Mouse (Mus musculus): ENCODE measurements around the gene Rpn2.

Rpn2 gene

GRCm38 (mm10) chr2:157349121-157349778 is 70.4 kb downstream of the Rpn2 start:
- DNase-seq (ENCODE audit: low read depth, low spot score): no peak

GRCm38 (mm10) chr2:157353183-157353582 is 74.4 kb downstream of the Rpn2 start:
- no peak for DNase-seq (ENCODE audit: low read depth, low spot score)

GRCm38 (mm10) chr2:157354106-157354505 is 75.3 kb downstream of the Rpn2 start:
- no peak for DNase-seq (ENCODE audit: low read depth, low spot score)

- no peak for DNase-seq (ENCODE audit: low read depth, low spot score)
Observed at GRCm38 (mm10) chr2:157360028-157360427, 81.2 kb downstream of the Rpn2 start.

- DNase-seq (ENCODE audit: low read depth, low spot score): peak; percentile 34
Observed at GRCm38 (mm10) chr2:157363031-157363430, 84.2 kb downstream of the Rpn2 start.

GRCm38 (mm10) chr2:157366762-157367161 is 87.9 kb downstream of the Rpn2 start:
- DNase-seq (ENCODE audit: low read depth, low spot score): no peak

GRCm38 (mm10) chr2:157367184-157367893 is 88.5 kb downstream of the Rpn2 start, which contains the start of gene Manbal:
TSS of gene Manbal (plus strand) at chr2:157367594.
- DNase-seq (ENCODE audit: low read depth, low spot score): peak; percentile 82

GRCm38 (mm10) chr2:157367991-157368390 is 89.2 kb downstream of the Rpn2 start:
- no peak for DNase-seq (ENCODE audit: low read depth, low spot score)

- no peak for DNase-seq (ENCODE audit: low read depth, low spot score)
Observed at GRCm38 (mm10) chr2:157371696-157372095, 92.9 kb downstream of the Rpn2 start.

GRCm38 (mm10) chr2:157373681-157374080 is 94.9 kb downstream of the Rpn2 start:
- peak; percentile 39 for DNase-seq (ENCODE audit: low read depth, low spot score)

GRCm38 (mm10) chr2:157375051-157375450 is 96.2 kb downstream of the Rpn2 start:
- no peak for DNase-seq (ENCODE audit: low read depth, low spot score)
